Mouse (Mus musculus): Measurements from ENCODE around the gene Nupl1.

Nupl1 gene

GRCm38 (mm10) chr14:60238551-60238950 lies 12.7 kb downstream of the Nupl1 start:
- in situ Hi-C loops (cut with MseI, MboI): no loop called here

- in situ Hi-C loops (cut with MseI, MboI): no loop called here
Observed at GRCm38 (mm10) chr14:60219886-60220285, 31.3 kb downstream of the Nupl1 start.

- in situ Hi-C loops (cut with MseI, MboI): no loop called here
Observed at GRCm38 (mm10) chr14:60217616-60218015, 33.6 kb downstream of the Nupl1 start.

- in situ Hi-C loops (cut with MseI, MboI): no loop called here
Observed at GRCm38 (mm10) chr14:60216125-60216524, 35.1 kb downstream of the Nupl1 start.

GRCm38 (mm10) chr14:60215000-60215399 lies 36.2 kb downstream of the Nupl1 start:
- in situ Hi-C loops (cut with MseI, MboI): no loop called here

GRCm38 (mm10) chr14:60214040-60214439 lies 37.2 kb downstream of the Nupl1 start:
- in situ Hi-C loops (cut with MseI, MboI): no loop called here

GRCm38 (mm10) chr14:60209166-60209565 lies 42.1 kb downstream of the Nupl1 start:
- in situ Hi-C loops (cut with MseI, MboI): loop anchor here in 1 of 2 experiments (10.0 kb wide), 1 partner anchor 64 kb away; no protein-coding TSS in a partner anchor

- in situ Hi-C loops (cut with MseI, MboI): loop anchor here in 1 of 2 experiments (10.0 kb wide), 1 partner anchor 60 kb away; no protein-coding TSS in a partner anchor
Observed at GRCm38 (mm10) chr14:60204993-60205392, 46.2 kb downstream of the Nupl1 start.

DNA sequence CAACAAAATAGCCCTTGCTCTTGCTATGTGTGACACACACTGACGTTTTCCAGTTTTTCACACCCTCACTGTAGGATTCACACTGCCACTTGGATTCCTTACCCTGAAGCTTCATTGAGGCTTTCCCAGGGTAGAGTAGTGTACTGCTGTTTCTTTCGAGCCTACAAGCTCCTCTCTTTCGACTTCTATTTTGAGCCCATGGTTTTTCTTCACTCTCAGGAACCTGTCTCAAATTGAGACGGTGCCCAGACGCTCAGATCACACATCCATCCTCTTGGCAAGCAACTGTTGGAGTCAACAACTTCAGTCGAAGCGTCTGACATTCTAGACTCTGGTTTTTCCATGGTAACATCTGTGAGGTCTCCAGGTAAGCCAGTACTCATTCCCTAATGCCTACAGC lies 54.3 kb downstream of the Nupl1 start, which contains the start of gene Atp8a2:
Atp8a2 (minus strand) TSS at position 296 of the 400 bp plus-strand sequence.
- in situ Hi-C loops (cut with MseI, MboI): no loop called here

GRCm38 (mm10) chr14:60195999-60196398 lies 55.2 kb downstream of the Nupl1 start:
- in situ Hi-C loops (cut with MseI, MboI): no loop called here

DNA sequence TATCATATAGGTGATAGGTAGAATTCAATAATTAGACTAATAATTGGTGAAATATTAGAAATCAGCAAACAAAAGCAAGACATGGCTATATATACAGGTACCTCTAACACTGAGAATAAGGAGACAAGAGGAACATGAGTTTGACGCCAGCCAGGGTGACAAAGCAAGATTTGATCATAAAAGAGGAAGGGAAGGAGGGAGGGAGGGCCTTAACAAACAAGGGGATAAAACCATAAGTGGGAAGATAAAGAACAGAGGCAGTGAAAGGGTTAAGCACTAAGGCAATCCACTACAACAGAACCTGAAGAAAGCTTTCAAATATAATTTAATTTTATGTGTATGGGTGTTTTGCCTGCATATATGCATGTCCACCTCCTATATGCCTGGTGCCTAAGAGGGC lies 56.6 kb downstream of the Nupl1 start:
- in situ Hi-C loops (cut with MseI, MboI): no loop called here

DNA sequence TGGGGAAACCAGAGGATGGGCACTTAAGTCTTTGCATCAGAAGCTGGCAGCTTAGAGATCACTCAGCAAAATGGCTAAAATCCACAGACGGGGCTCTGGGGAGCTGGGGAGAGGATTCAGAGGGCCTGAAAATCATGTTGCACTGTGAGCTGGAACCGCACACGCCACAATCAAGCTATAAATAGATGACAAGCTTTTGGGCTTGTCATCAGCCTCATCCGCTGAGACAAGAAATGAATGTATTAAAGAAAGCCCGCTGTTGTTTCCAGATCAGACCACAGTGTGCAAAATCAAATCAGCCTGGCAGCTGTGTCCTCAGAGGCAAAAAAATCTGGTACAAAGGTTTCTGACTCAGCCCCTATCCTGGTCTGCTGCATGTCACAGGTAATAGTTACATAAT lies 61.5 kb downstream of the Nupl1 start:
- in situ Hi-C loops (cut with MseI, MboI): no loop called here

- in situ Hi-C loops (cut with MseI, MboI): no loop called here
Observed at GRCm38 (mm10) chr14:60188201-60188825, 62.9 kb downstream of the Nupl1 start.

DNA sequence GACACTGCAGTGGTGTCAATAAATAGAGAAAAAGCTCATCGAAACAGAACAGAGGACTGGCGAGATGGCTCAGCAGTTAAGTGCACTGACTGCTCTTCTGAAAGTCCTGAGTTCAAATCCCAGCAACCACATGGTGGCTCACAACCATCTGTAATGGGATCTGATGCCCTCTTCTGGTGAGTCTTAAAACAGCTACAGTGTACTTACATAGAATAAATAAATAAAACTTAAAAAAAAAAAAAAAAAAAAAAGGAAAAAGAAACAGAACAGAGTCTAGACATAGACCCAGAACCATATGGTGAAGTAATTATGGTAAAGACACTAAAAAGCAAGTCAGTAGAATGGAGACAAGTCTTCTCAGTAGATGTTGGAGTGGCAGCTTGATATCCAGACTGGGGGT lies 69.9 kb downstream of the Nupl1 start:
- in situ Hi-C loops (cut with MseI, MboI): no loop called here

GRCm38 (mm10) chr14:60178571-60178955 lies 72.7 kb downstream of the Nupl1 start:
- in situ Hi-C loops (cut with MseI, MboI): no loop called here

DNA sequence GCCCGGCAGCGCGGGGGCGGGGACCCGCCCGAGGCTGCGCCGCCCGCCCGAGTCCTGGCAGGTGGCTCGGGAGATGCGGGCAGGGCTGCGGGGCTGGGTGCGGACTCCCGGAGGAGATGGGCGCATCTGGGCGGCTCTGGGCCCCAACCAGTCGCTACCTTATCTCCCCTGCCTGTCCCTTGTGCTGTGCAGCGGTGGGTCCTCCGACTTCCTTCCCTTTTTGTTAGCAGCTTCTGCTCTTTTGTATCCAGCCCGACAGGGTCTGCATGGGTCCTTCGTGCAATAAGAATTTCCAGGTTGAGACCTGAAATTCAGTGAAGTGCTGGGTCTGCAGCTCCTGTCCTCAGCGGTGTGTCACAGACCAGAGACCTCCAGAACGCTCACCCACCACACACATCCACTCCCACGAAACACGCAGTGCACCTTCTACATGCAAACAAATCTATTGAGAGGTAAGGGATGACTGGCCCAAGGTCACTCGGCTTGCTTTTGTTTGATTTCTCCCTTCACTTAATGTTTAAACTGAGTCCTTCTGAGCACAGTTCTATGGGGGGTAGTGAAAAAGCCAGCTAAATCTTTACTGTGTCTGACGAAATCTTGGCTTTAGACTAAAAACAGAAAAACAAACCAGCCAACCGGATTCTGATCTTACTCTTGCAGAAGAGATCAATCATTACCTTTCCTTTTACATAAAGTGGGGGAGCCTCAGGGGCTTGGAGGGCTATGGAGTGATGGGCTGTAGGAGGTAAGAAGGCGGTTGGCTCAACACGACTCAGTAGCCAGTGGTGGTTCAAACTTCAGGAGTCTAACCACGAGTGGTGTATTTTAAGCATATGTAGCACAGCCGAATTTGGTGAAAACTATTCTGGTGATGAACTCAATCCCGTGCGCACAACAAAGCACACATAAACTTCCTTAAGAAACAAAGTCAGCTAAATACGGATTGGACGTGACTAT lies 73.3 kb downstream of the Nupl1 start:
- in situ Hi-C loops (cut with MseI, MboI): no loop called here

GRCm38 (mm10) chr14:60176891-60177613 lies 74.2 kb downstream of the Nupl1 start:
- in situ Hi-C loops (cut with MseI, MboI): no loop called here

DNA sequence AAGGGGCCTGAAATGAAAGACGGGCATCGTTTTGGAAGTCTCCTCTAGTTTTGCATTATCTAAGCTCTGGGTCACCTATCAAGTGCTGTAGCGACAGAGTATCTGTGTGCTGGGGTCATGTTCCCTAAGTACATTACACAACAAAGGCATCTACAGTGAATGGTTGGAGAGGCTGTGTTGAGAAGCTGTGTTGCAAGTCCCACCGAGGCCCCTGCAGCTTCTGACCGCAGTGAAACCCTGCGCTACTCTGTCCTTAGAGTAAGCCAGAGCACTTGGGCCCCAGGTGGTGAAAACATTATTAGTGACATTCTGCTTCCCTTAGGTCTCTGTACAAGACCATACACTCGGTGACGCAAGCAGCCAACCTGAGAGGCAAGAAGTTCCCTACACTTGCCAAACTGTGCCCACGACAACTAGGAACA lies 74.8 kb downstream of the Nupl1 start:
- in situ Hi-C loops (cut with MseI, MboI): no loop called here

DNA sequence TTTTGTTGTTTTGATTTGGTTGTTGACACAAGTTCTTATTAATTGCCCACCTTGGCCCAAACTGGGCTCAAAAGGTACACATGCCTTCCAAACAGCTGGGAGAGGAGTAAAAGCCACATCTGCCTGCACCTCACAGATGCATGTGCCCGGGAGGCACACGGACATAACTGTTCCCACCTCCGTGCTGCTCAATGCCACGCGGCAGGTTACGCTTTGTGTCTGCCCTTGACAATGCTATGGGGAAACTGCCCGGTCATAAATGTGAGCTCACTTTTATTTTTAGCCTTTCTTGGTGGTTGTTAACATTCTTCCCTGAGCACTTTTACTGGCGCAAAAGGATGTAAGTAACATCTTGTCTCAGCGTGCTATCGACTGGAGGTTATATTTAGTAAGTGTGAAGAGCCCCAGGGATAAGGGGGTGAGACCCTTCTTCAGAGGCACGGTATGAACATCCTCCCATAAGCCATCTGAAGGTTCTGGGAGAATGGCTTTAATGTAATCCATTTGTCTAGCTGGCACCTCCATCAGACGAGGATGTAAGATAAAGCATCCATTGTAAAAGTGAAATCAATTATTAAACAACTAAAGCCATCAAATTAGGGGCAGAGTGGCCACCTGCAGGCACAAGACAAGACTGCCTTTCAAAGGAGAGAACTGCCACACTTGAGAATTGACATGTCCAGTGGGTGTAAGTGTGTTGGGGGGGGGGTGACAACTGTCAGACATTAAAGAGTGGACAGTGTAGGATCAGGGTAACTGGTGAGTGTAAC lies 78.8 kb downstream of the Nupl1 start:
- in situ Hi-C loops (cut with MseI, MboI): no loop called here

- in situ Hi-C loops (cut with MseI, MboI): no loop called here
Observed at GRCm38 (mm10) chr14:60170845-60171610, 80.2 kb downstream of the Nupl1 start.
